Mouse (Mus musculus): Measurements from ENCODE around the gene Gm21093.
"Not testable (repeated sequence)": the region's sequence is repeated elsewhere in the genome, so short reads cannot be mapped to it uniquely, and the experiment has no call there.

Gm21093 gene

GRCm38 (mm10) chr4:42034626-42035025 is at the start of gene Gm21093:
Gm21093 (minus strand) TSS chr4:42034726.
- DNase-seq (ENCODE audit: low spot score): not testable (repeated sequence)
